Mouse (Mus musculus) layer of hippocampus, postnatal 14 days (tissue): Measurements from ENCODE around the gene Nxt1. TPM values are rescaled to one million over a fixed set of nuclear protein-coding genes. Genes with fewer than 3 reads are reported as not detected.

Experiments used
- DNase-seq, 2 experiments: peaks; one replicate each; pipeline ENCODE4 v3.0.0; 2021 to 2022; ENCODE audit warnings: low spot score in 2 of 2, mixed read lengths in 1 of 2
- long read RNA-seq, 2 experiments: library from polyadenylated mRNA; stranded (forward); transcript quantifications; one replicate each; pipeline ENCODE4 v2.0.0; 2021
- total RNA-seq, 2 experiments: library from RNA; stranded (reverse); gene quantifications; 2 replicates each; pipeline ENCODE4 v1.2.3; 2021

The Nxt1 gene
- 10 to 100 TPM; 11.1 to 12.2 TPM for total RNA-seq
- long read RNA-seq, experiment 1, transcript Nxt1-201 (2 exons, 956 nt): major isoform, 5 of 10 reads
- long read RNA-seq, experiment 1, partial matches to known transcripts: 3 of 10 reads
- long read RNA-seq, experiment 1, other reads (novel, unspliced or antisense): 0 of 10 reads
- long read RNA-seq, experiment 2, transcript Nxt1-201 (2 exons, 956 nt): major isoform, 9 of 22 reads
- long read RNA-seq, experiment 2, partial matches to known transcripts: 10 of 22 reads
- long read RNA-seq, experiment 2, other reads (novel, unspliced or antisense): 3 of 22 reads

DNA sequence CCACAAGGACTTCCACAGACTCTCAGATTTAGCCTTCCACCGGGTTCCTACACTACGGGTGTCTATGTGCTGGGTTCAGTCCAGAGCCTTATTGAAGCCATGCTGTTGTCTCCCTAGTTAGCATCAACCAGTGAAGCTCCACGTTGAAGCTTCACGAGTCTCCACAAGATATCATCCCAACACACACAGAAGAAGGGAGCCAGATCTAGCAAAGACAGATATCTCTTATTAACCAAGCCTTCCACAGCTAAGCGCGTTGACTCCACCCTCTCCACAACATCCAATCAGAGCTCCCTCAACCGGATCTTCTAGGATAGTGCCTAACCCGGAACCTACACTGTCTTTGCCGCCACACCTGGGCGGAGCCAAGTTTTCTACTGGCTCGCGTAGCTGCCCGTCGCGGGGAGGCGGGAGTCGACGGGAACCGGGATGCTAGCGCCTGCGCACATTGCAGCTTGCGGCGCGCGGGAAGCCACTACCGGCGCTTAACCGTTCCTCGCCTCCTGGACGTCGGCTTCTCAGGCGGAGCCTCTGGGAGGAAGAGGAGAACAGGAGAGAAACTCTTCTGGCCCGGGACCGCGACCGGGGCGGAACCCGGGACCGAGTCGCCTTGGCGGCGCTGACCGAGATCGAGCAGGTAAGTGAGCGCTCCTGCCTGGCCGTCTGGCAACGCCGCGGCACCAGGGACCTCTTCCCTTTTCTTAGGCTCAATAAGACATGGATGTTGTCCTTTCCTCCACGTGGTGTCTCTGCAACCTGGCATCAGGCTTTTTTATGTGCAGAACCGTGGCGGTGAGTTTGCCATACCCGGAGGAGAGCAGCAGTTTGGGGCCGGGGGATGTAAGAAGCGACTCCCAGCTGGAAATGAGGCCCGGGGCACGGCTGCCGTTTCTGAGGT, at the start of gene Nxt1:
Gene Nxt1 (plus strand): TSS at position 403 of the 898 bp plus-strand sequence.
- DNase-seq: peak; percentile 99 to 100

DNA sequence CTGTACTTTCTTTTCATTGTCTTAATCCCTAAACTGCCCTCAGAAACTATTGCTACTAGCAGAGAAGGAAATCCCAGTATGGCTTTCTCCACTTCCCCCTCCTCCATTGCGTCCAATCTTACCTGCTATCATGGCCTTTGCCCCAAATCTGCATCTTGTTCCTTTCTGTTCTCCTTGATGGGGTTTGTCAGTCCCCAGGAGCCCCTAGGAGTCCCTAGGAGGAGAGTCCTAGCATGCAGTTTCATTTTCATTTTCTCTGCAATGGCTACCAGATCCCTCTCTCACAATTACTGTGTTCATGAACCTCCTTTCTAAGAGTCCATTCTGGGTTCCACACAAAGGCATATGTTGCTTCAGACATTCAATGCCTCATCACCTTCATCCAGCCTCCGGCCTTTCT, 49.3 kb upstream of the Nxt1 start:
- no peak for DNase-seq

GRCm38 (mm10) chr2:148624484-148624883, 47.9 kb upstream of the Nxt1 start:
- DNase-seq: no peak

- DNase-seq: no peak
Measured at GRCm38 (mm10) chr2:148627011-148627471, 45.4 kb upstream of the Nxt1 start.

DNA sequence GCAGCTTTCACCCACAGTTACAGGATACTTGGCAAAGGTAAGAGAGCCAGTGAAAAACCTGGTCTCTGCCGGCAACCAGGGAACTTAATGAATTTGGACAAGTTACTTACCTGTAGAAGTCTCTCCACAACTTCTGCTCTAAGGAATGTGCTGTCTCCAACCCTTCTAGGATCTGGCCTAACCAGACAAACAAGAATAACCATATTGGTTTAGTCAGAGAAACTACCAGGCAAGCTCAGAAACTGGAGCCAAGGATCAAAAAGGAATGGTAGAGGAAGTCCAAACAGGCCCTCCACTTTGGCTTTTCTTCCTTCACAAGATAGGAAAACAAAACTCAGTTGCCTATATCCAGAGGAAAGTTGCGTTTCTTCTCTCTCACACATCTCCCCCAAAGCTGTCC, 41.4 kb upstream of the Nxt1 start:
- no peak for DNase-seq

GRCm38 (mm10) chr2:148631602-148632001, 40.8 kb upstream of the Nxt1 start:
- no peak for DNase-seq

DNA sequence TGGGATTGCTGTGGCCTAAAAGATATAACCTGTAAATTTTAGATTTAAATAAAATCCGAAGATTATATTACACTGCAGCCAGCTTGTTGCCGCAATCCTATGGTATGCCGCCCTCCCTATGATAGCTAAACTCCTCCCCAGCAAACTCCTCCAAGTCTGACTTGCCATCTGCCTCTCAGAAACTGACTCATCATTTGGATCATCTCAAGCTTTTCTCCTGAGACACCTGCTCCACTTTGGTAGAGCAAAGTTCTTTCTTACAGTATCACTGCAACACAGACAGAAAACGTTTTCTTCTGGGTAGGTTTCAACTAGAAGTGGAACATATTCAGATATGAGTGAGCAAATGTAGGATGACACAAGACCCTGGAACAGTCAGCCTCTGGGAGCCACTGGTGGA, 37.9 kb upstream of the Nxt1 start:
- peak in 1 of 2 experiments; percentile 44 for DNase-seq

GRCm38 (mm10) chr2:148642610-148643370, 29.6 kb upstream of the Nxt1 start:
- no peak for DNase-seq

DNA sequence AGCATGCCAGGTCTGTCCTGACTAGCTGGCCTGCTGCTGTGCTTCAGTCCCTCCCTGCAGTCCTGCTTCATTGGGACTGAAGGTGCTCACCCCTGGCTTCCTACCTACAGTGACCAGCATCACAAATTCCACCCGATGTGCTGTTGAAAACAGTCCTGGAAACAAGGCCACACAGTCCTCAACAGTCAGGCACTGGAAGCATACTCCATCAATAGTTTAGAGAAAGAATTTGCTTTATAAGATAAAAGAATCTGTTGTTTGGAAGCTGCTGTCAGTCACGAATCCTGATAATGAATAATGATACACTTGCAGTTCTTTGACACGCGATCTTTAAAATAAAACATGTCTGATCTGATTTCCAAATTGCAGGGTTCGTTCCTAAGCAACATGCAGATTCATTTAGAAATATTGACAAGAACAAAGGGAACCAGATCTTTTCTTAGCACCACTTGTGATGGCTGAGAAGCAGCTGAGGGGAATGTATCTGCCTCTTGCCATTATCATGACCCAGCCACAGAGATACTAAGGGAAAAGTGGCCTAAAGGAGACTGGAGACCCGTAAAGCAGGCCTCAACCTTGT, 27.9 kb upstream of the Nxt1 start:
- peak in 1 of 2 experiments; percentile 40 for DNase-seq

- no peak for DNase-seq
Measured at GRCm38 (mm10) chr2:148650587-148651357, 21.6 kb upstream of the Nxt1 start.

GRCm38 (mm10) chr2:148654961-148655360, 17.4 kb upstream of the Nxt1 start:
- peak; percentile 70 to 80 for DNase-seq

GRCm38 (mm10) chr2:148663458-148663857, 8.9 kb upstream of the Nxt1 start:
- no peak for DNase-seq

- peak; percentile 83 to 89 for DNase-seq
Measured at GRCm38 (mm10) chr2:148677801-148678200, 5.4 kb downstream of the Nxt1 start.

GRCm38 (mm10) chr2:148679346-148679745, 6.9 kb downstream of the Nxt1 start:
- DNase-seq: peak; percentile 39 to 78

DNA sequence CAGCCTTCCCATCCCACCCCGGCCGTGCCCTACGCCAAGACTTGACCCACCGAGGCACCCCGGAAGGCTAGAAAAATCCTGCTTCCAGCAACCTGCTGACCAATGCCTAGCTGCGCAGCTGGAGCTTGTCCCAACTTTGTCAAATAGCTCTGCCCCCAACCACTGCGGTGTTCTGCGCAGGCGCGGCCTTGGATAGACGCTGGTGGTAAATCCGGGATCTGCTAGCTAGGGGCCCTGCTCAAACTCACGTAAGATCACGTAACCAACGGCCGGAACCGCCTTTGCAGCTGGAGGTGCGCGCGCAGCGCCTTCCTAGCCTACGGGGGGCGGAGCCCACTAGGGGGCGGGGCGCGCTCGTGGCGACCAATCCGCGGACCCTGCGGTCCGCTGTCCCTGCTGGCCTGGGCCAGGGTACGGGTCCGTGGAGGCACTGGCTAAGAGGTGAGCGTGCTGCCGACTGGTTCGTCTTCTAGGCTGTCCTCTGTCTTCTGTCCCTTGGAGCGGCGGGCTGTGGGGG, 8.4 kb downstream of the Nxt1 start, which contains the start of gene Gzf1:
Gene Gzf1 (plus strand): TSS at position 249 of the 517 bp plus-strand sequence.
- DNase-seq: peak; percentile 98 to 99

- DNase-seq: peak; percentile 31 to 37
Measured at GRCm38 (mm10) chr2:148681461-148681891, 9.1 kb downstream of the Nxt1 start.

DNA sequence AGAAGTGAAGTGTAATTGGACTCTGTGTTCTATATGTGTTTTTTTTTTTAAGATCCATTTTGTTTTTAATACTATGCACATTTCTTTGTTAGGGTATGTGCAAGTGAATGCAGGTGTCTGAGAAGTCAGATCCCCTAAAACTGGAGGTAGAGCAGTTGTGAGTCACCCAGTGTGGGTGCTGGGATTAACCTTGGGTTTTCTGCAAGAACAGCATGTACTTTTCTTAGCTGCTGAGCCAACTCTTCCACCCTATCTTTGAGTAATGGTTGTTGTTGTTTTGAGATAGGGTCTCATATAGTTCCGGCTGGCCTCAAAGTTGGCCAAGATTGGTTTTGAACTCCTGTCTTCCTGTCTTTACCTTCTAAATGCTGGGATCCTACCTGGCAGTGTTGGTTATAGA, 10.6 kb downstream of the Nxt1 start:
- DNase-seq: no peak

DNA sequence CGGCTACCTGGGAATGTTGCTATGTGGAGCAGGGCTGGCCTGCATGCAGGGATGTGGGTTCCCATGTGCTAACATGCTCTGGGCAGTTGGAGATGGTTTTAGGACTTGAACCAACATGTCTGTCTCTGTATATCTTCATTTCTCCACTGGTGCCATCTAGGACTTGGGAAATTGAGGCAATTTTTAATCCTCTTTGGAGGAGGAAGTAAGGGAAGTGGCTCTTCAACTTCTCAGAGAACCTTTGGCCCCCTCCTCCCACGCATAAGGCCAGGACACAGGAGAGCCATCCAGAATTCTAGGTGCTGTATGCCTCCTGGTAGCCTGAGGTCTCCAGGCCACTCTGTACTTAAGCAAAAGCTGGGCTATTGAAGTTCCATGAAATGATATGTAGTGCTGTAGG, 12.6 kb downstream of the Nxt1 start:
- no peak for DNase-seq

DNA sequence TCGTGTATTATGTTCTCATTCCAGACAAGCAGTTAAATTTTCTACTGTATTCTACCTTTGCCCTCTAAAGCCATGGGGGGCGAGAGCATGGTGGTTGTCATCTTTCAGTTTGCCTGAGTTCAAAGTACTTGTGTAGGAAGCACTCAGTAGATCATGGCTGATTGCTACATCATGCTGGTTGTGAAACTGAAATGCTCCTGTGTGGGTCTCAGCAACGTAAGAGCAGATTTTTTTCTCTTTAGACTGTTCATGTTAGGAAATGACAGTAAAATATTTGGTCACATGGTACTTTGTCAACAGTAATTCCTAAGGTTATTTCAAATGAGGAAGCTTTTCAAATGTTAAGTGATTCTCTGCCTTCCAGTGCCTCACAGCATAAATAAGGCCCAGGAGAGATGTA, 13.3 kb downstream of the Nxt1 start:
- no peak for DNase-seq

- DNase-seq: no peak
Measured at GRCm38 (mm10) chr2:148686862-148687261, 14.5 kb downstream of the Nxt1 start.
